Mouse (Mus musculus): ENCODE results near the gene Izumo4. TPM values are rescaled to one million over a fixed set of nuclear protein-coding genes. Genes with fewer than 3 reads are reported as not detected.

Izumo4 gene
- total and polyA plus RNA-seq, 3 experiments = 2.7 to 9.6 (median 5.9) TPM

- 0 out of 2 replicates have a peak, but pooled peaks have one; percentile 32 for TF ChIP-seq UBTF (IDR thresholded peaks at IDR 0.05; ENCODE audit: low read depth, low read length)
- peak; percentile 67; the same call in 1 of the 2 replicates for TF ChIP-seq SIN3A (IDR thresholded peaks at IDR 0.05; ENCODE audit: low read length)
- no peak for TF ChIP-seq E2F4 (IDR thresholded peaks at IDR 0.05; ENCODE audit: insufficient replicate concordance, low read depth, low read length)
- H3K27ac ChIP-seq (ENCODE audit: insufficient read depth, low read depth) = 0 out of 2 replicates have a peak overlapping the region, but pooled peaks have one; percentile 12
These were observed 26.4 kb upstream of the Izumo4 start for GRCm38 (mm10) chr10:80675405-80676197.

GRCm38 (mm10) chr10:80676198-80676928 is 25.6 kb upstream of the Izumo4 start:
- no peaks in the 10 kb centered on the region for H3K27me3 ChIP-seq (replicated peaks)
- peaks cover 40% of the 10 kb centered on the region for H3K79me2 ChIP-seq (replicated peaks; ENCODE audit: control insufficient read depth, extremely low read depth, insufficient read depth, poor library complexity, severe bottlenecking)
- dilution Hi-C loops (cut with MboI; ENCODE audit: extremely low pct_ligation_motif_present, extremely low pct_unique_long_range_greater_than_20kb, low sequenced_read_pairs) (no loop called here), in situ Hi-C loops (cut with MboI; ENCODE audit: low pct_ligation_motif_present, low pct_unique_long_range_greater_than_20kb, low sequenced_read_pairs) (loop anchor here (25.0 kb wide), 1 partner anchor 239 kb away; the partner anchor contains the start of gene Tcf3)
- peak overlapping the region; percentile 85 to 99 (median 95) for H3K4me3 ChIP-seq (replicated peaks in 1 of 3; ENCODE audit: low read depth in 2 of 3, low read length in 2 of 3, poor library complexity in 1 of 3)
- H3K36me3 ChIP-seq (replicated peaks in 1 of 2; ENCODE audit: control insufficient read depth in 1 of 2, insufficient read depth in 1 of 2, low read length in 1 of 2) = peaks cover 18 to 35% of the 10 kb centered on the region in 2 experiments
- H3K27ac ChIP-seq (ENCODE audit: insufficient read depth, low read depth) = peak overlapping the region; percentile 98
- peak; percentile 99 for DNase-seq (ENCODE audit: extremely low read depth)
- peaks cover 29 to 74% of the 10 kb centered on the region in 2 experiments for H3K4me1 ChIP-seq (ENCODE audit: control insufficient read depth in 1 of 2, insufficient read depth in 2 of 2)
- peak overlapping the region; percentile 98 for H3K9ac ChIP-seq (ENCODE audit: insufficient read depth, low read depth)
- H3K9me3 ChIP-seq (replicated peaks; ENCODE audit: low read length) = no peaks in the 10 kb centered on the region
- H3K4me2 ChIP-seq (ENCODE audit: insufficient read depth, low read depth, poor library complexity, severe bottlenecking) = peak overlapping the region; percentile 77
- TF ChIP-seq USF1 (IDR thresholded peaks at IDR 0.05; ENCODE audit: low read depth, low read length) (peak; percentile 85), NELFE (IDR thresholded peaks at IDR 0.05; ENCODE audit: low read depth, low read length) (peak; percentile 94), MAZ (IDR thresholded peaks at IDR 0.05; ENCODE audit: low read depth, low read length) (peak; percentile 85), ZC3H11A (IDR thresholded peaks at IDR 0.05; ENCODE audit: low read depth, low read length) (no peak), SIN3A (IDR thresholded peaks at IDR 0.05; ENCODE audit: low read length) (no peak), GABPA (IDR thresholded peaks at IDR 0.05; ENCODE audit: insufficient replicate concordance, low read depth, low read length) (no peak), MXI1 (IDR thresholded peaks at IDR 0.05; ENCODE audit: low read depth, low read length) (peak; percentile 23; the same call in 1 of the 2 replicates), MAX (IDR thresholded peaks at IDR 0.05; ENCODE audit: low read length) (peak; percentile 68), ZMIZ1 (IDR thresholded peaks at IDR 0.05; ENCODE audit: low read depth, low read length) (peak; percentile 94), RCOR1 (conservative IDR thresholded peaks at IDR 0.05; ENCODE audit: low read depth, low read length) (no peak), KAT2A (IDR thresholded peaks at IDR 0.05; ENCODE audit: insufficient replicate concordance, low read length) (0 out of 2 replicates have a peak, but pooled peaks have one; percentile 9), CHD1 (IDR thresholded peaks at IDR 0.05; ENCODE audit: low read depth, low read length) (no peak), EP300 (IDR thresholded peaks at IDR 0.05; ENCODE audit: low read length) (no peak), ELF1 (IDR thresholded peaks at IDR 0.05; ENCODE audit: low read depth, low read length) (peak; percentile 62; the same call in 1 of the 2 replicates), ETS1 (conservative IDR thresholded peaks at IDR 0.05; ENCODE audit: low read depth, low read length) (peak; percentile 30; the same call in 1 of the 2 replicates), CHD2 (IDR thresholded peaks at IDR 0.05; ENCODE audit: low read length) (peak; percentile 75; the same call in 1 of the 2 replicates), HCFC1 (IDR thresholded peaks at IDR 0.05; ENCODE audit: low read depth, low read length) (peak; percentile 67), CTCF (conservative IDR thresholded peaks at IDR 0.05 in 1 of 2, IDR thresholded peaks at IDR 0.05 in 1 of 2; ENCODE audit: low read depth in 2 of 2, low read length in 2 of 2) (no peak), SMC3 (IDR thresholded peaks at IDR 0.05; ENCODE audit: low read depth, low read length) (no peak), NRF1 (IDR thresholded peaks at IDR 0.05; ENCODE audit: low read depth, low read length) (peak; percentile 96), IRF4 (IDR thresholded peaks at IDR 0.05; ENCODE audit: low read depth, low read length) (peak; percentile 45), POLR2A (IDR thresholded peaks at IDR 0.05; ENCODE audit: low read depth, low read length) (peak; percentile 87), ZKSCAN1 (IDR thresholded peaks at IDR 0.05; ENCODE audit: borderline replicate concordance, low read depth, low read length) (no peak), USF2 (conservative IDR thresholded peaks at IDR 0.05; ENCODE audit: low read depth, low read length) (peak; percentile 53), MYC (IDR thresholded peaks at IDR 0.05; ENCODE audit: low read depth, low read length) (peak; percentile 81; the same call in 1 of the 2 replicates), TBP (conservative IDR thresholded peaks at IDR 0.05; ENCODE audit: low read depth, low read length) (peak; percentile 95), RAD21 (IDR thresholded peaks at IDR 0.05; ENCODE audit: low read depth, low read length) (no peak)

More at GRCm38 (mm10) chr10:80675405-80676197, 26.4 kb upstream of the Izumo4 start:
- H3K27me3 ChIP-seq (replicated peaks) = no peaks in the 10 kb centered on the region
- peak overlapping the region; percentile 75 to 99 (median 85) for H3K4me3 ChIP-seq (replicated peaks in 1 of 3; ENCODE audit: low read depth in 2 of 3, low read length in 2 of 3, poor library complexity in 1 of 3)
- no peaks in the 10 kb centered on the region for H3K9me3 ChIP-seq (replicated peaks; ENCODE audit: low read length)
- dilution Hi-C loops (cut with MboI; ENCODE audit: extremely low pct_ligation_motif_present, extremely low pct_unique_long_range_greater_than_20kb, low sequenced_read_pairs) (no loop called here), in situ Hi-C loops (cut with MboI; ENCODE audit: low pct_ligation_motif_present, low pct_unique_long_range_greater_than_20kb, low sequenced_read_pairs) (loop anchor here (25.0 kb wide), 1 partner anchor 238 kb away; the partner anchor contains the start of gene Tcf3)
- peak overlapping the region; percentile 98 for H3K9ac ChIP-seq (ENCODE audit: insufficient read depth, low read depth)
- H3K4me2 ChIP-seq (ENCODE audit: insufficient read depth, low read depth, poor library complexity, severe bottlenecking) = peak overlapping the region; percentile 64
- H3K36me3 ChIP-seq (replicated peaks in 1 of 2; ENCODE audit: control insufficient read depth in 1 of 2, insufficient read depth in 1 of 2, low read length in 1 of 2) = peaks cover 25 to 42% of the 10 kb centered on the region in 2 experiments
- H3K79me2 ChIP-seq (replicated peaks; ENCODE audit: control insufficient read depth, extremely low read depth, insufficient read depth, poor library complexity, severe bottlenecking) = peaks cover 40% of the 10 kb centered on the region
- H3K4me1 ChIP-seq (ENCODE audit: control insufficient read depth in 1 of 2, insufficient read depth in 2 of 2) = peaks cover 29 to 72% of the 10 kb centered on the region in 2 experiments
- DNase-seq (ENCODE audit: extremely low read depth) = no peak

Data from CH12.LX (cell line).